Mouse (Mus musculus) forebrain, embryonic 14.5 days (tissue): ENCODE measurements around the gene Gimap9. TPM values are rescaled to one million over a fixed set of nuclear protein-coding genes. Genes with fewer than 3 reads are reported as not detected.

Source experiments
- ATAC-seq: fragments of 200-750 bp; cut with Nextera tagmentation; 2 replicates; pipeline ENCODE4 v1.8.0; 2017; ENCODE audit warnings: mild to moderate bottlenecking, moderate library complexity
- DNase-seq: peaks from one replicate; pipeline ENCODE4 v3.0.0-alpha.2; 2015; ENCODE audit warnings: low spot score
- H3K27ac ChIP-seq: fragments of 300-500 bp; sonication (generic); 2 replicates; pipeline ENCODE4 v1.5.1; 2014; ENCODE audit warnings: low read depth, mild to moderate bottlenecking, control low read depth, low read length, moderate library complexity
- H3K27me3 ChIP-seq: fragments of 300-500 bp; sonication (generic); replicated peaks from 2 replicates; pipeline ENCODE4 v1.6.1; 2014; ENCODE audit warnings: low read length, control low read depth, mixed read lengths; ENCODE audit not compliant: control insufficient read depth, insufficient read depth
- H3K36me3 ChIP-seq: fragments of 300-500 bp; sonication (generic); 2 replicates; pipeline ENCODE4 v1.6.1; 2014; ENCODE audit warnings: low read length, control low read depth; ENCODE audit not compliant: control insufficient read depth, insufficient read depth
- H3K4me1 ChIP-seq: fragments of 300-500 bp; sonication (generic); 2 replicates; pipeline ENCODE4 v1.6.1; 2014; ENCODE audit warnings: antibody characterized with exemption, low read length, control low read depth; ENCODE audit not compliant: control insufficient read depth, insufficient read depth
- H3K4me2 ChIP-seq: fragments of 300-500 bp; sonication (generic); 2 replicates; pipeline ENCODE4 v1.6.1; 2014; ENCODE audit warnings: mild to moderate bottlenecking, control low read depth, low read length
- H3K4me3 ChIP-seq: fragments of 300-500 bp; sonication (generic); 2 replicates; pipeline ENCODE4 v1.5.1; 2014; ENCODE audit warnings: low read depth, low read length, control low read depth
- H3K9ac ChIP-seq: fragments of 300-500 bp; sonication (generic); 2 replicates; pipeline ENCODE4 v1.6.1; 2014; ENCODE audit warnings: mild to moderate bottlenecking, low read length, control low read depth, moderate library complexity
- H3K9me3 ChIP-seq: fragments of 300-500 bp; sonication (generic); replicated peaks from 2 replicates; pipeline ENCODE4 v1.6.1; 2016; ENCODE audit warnings: low read length, control low read depth, mixed read lengths; ENCODE audit not compliant: control insufficient read depth
- WGBS: fragments of 180-500 bp; shearing (Covaris S2); extraction: QIAGEN DNeasy Blood & Tissue Kit; methylation state at CpG from one replicate; pipeline ENCODE4 v1.1.7; 2014; 5-methylcytosine and 5-hydroxymethylcytosine counted together
- polyA plus RNA-seq: library from polyadenylated mRNA; unstranded; fragments of >200 nt; fragmentation: Nextera tagmentation; extraction: Ambion mirVana; gene quantifications from 2 replicates; pipeline ENCODE4 v1.2.1, GENCODE M21; 2014

The Gimap9 gene
- polyA plus RNA-seq, 1 experiment from 2014 or later, result 1.5 TPM

GRCm38 (mm10) chr6:48647611-48648010 is 28.3 kb upstream of the Gimap9 start:
- 95% methylated on average over 2 of the region's 2 CpGs for WGBS
- no peaks in the 10 kb centered on the region for H3K9me3 ChIP-seq

DNA sequence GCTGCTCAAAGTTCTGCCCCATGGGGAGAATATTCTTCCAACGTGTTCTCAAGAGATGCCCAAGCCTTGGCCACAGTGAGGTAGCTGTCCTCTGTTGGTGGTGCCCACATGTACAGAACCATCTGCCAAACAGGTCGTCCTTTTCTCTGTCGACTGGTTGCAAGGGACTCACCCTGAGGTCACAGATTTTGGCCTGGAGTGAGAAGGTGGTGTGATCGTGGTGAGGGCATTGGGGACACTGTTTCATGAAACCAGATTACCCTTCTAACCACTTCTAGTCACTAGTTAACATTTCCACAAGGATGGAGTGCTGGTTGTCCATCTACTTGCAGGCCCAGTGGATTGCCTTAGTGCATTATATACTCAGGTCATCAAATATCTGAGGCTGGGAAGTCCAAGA is 27.1 kb upstream of the Gimap9 start:
- no peaks in the 10 kb centered on the region for H3K9me3 ChIP-seq
- H3K27ac ChIP-seq, result no peak overlapping the region

More at GRCm38 (mm10) chr6:48647611-48648010, 28.3 kb upstream of the Gimap9 start:
- no peaks in the 10 kb centered on the region for H3K4me1 ChIP-seq
- no peak overlapping the region for H3K9ac ChIP-seq
- DNase-seq (no peak), ATAC-seq (no peak)
- H3K27me3 ChIP-seq, result no peaks in the 10 kb centered on the region
- no peak overlapping the region for H3K27ac ChIP-seq
- H3K36me3 ChIP-seq, result no peaks in the 10 kb centered on the region
- H3K4me2 ChIP-seq, result no peak overlapping the region
- no peak overlapping the region for H3K4me3 ChIP-seq

DNA sequence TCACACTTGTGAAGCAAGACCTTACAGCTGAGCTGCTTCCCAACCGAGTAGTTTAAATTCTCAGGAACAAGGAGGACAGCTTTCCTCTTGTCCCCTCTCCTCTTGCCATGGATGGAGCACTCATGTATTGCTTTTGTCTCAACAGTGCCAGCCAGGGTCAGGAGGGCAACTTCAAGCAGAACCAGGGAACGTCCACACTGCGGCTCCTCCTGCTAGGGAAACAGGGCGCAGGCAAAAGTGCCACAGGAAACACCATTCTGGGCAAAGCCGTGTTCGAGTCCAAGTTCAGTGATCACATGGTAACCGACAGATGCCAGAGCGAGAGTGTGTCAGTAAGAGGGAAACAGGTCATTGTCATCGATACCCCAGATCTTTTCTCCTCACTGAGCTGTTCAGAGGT is 25.9 kb upstream of the Gimap9 start:
- Histone ChIP-seq H3K4me1 (no peaks in the 10 kb centered on the region), H3K9ac (no peak overlapping the region), H3K9me3 (no peaks in the 10 kb centered on the region), H3K4me3 (no peak overlapping the region), H3K27me3 (no peaks in the 10 kb centered on the region), H3K36me3 (no peaks in the 10 kb centered on the region), H3K4me2 (no peak overlapping the region), H3K27ac (no peak overlapping the region)
- ATAC-seq, result no peak
- DNase-seq, result no peak
- WGBS, result 89% methylated on average over 9 of the region's 9 CpGs

More for the DNA sequence above, 27.1 kb upstream of the Gimap9 start:
- no peak overlapping the region for H3K9ac ChIP-seq
- no peaks in the 10 kb centered on the region for H3K4me1 ChIP-seq
- no peaks in the 10 kb centered on the region for H3K27me3 ChIP-seq
- 86% methylated on average over 4 of the region's 4 CpGs for WGBS
- ATAC-seq (no peak), DNase-seq (no peak)
- H3K36me3 ChIP-seq, result no peaks in the 10 kb centered on the region
- no peak overlapping the region for H3K4me3 ChIP-seq
- no peak overlapping the region for H3K4me2 ChIP-seq

DNA sequence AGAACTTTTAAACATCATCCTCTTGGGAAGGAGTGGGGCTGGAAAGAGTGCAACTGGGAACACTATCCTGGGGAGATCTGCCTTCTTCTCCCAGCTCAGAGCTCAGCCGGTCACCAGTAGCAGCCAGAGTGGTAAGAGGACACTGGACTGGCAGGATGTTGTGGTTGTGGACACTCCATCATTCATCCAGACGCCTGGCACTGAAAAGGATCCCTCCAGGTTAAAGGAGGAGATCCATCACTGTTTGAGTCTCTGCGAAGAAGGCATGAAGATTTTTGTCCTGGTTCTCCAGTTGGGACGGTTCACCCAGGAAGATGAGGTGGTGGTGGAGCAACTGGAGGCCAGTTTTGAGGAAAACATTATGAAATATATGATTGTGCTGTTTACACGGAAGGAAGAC is 17.2 kb upstream of the Gimap9 start:
- DNase-seq, result no peak
- H3K27ac ChIP-seq, result no peak overlapping the region
- no peaks in the 10 kb centered on the region for H3K9me3 ChIP-seq
- no peak overlapping the region for H3K4me3 ChIP-seq
- no peaks in the 10 kb centered on the region for H3K27me3 ChIP-seq
- no peak for ATAC-seq
- no peak overlapping the region for H3K9ac ChIP-seq
- no peaks in the 10 kb centered on the region for H3K4me1 ChIP-seq
- WGBS, result 83% methylated on average over 5 of the region's 5 CpGs
- no peaks in the 10 kb centered on the region for H3K36me3 ChIP-seq
- H3K4me2 ChIP-seq, result no peak overlapping the region

- H3K9me3 ChIP-seq, result no peaks in the 10 kb centered on the region
- no peak overlapping the region for H3K27ac ChIP-seq
- no peaks in the 10 kb centered on the region for H3K27me3 ChIP-seq
- no peak overlapping the region for H3K4me3 ChIP-seq
- 81% methylated on average over 4 of the region's 4 CpGs for WGBS
- H3K4me1 ChIP-seq, result no peaks in the 10 kb centered on the region
- no peak overlapping the region for H3K4me2 ChIP-seq
- no peaks in the 10 kb centered on the region for H3K36me3 ChIP-seq
- H3K9ac ChIP-seq, result no peak overlapping the region
- DNase-seq, result no peak
- ATAC-seq, result no peak
Measured at GRCm38 (mm10) chr6:48664750-48665149, 11.2 kb upstream of the Gimap9 start.

GRCm38 (mm10) chr6:48665471-48665870 is 10.5 kb upstream of the Gimap9 start:
- no peak overlapping the region for H3K27ac ChIP-seq
- H3K9me3 ChIP-seq, result no peaks in the 10 kb centered on the region
- DNase-seq (no peak), ATAC-seq (no peak)
- no peaks in the 10 kb centered on the region for H3K27me3 ChIP-seq
- 92% methylated on average over 9 of the region's 9 CpGs for WGBS
- H3K4me3 ChIP-seq, result no peak overlapping the region
- H3K36me3 ChIP-seq, result no peaks in the 10 kb centered on the region
- H3K9ac ChIP-seq, result no peak overlapping the region
- H3K4me2 ChIP-seq, result no peak overlapping the region
- no peaks in the 10 kb centered on the region for H3K4me1 ChIP-seq

- H3K4me1 ChIP-seq, result no peaks in the 10 kb centered on the region
- H3K4me3 ChIP-seq, result no peak overlapping the region
- no peak overlapping the region for H3K4me2 ChIP-seq
- no peak overlapping the region for H3K9ac ChIP-seq
- H3K27me3 ChIP-seq, result no peaks in the 10 kb centered on the region
- WGBS, result 74% methylated on average over 7 of the region's 7 CpGs
- no peaks in the 10 kb centered on the region for H3K9me3 ChIP-seq
- ATAC-seq, result no peak
- H3K27ac ChIP-seq, result no peak overlapping the region
- H3K36me3 ChIP-seq, result no peaks in the 10 kb centered on the region
- DNase-seq, result no peak
Measured at GRCm38 (mm10) chr6:48666159-48666586, 9.8 kb upstream of the Gimap9 start.

DNA sequence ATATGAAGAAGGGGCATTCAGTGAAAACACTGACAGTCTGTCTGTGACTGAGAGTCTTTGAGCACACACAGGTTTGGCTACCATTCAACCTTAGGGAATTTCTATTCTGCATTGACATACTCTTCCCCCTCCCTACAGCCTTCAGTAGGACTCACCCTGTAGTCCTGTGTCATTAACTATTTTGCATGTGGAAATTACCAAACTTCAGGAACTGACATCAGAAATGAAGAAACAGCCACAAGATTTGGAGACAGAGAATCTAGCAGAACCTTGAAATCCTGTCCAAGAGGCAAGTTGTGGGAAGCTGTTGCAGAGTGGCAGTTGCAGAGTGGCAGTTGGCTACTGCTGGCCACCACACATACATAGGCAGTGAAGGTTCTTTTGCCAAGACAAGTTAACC is 7.9 kb upstream of the Gimap9 start:
- Histone ChIP-seq H3K4me3 (no peak overlapping the region), H3K9ac (no peak overlapping the region)

GRCm38 (mm10) chr6:48669446-48669969 is 6.4 kb upstream of the Gimap9 start:
- ATAC-seq, result no peak
- no peak overlapping the region for H3K9ac ChIP-seq
- DNase-seq, result no peak
- no peaks in the 10 kb centered on the region for H3K27me3 ChIP-seq
- WGBS, result 53% methylated on average over 2 of the region's 2 CpGs
- no peaks in the 10 kb centered on the region for H3K9me3 ChIP-seq
- no peak overlapping the region for H3K4me3 ChIP-seq
- no peaks in the 10 kb centered on the region for H3K4me1 ChIP-seq
- no peaks in the 10 kb centered on the region for H3K36me3 ChIP-seq
- no peak overlapping the region for H3K27ac ChIP-seq
- no peak overlapping the region for H3K4me2 ChIP-seq

More for the DNA sequence above, 7.9 kb upstream of the Gimap9 start:
- Histone ChIP-seq H3K9me3 (no peaks in the 10 kb centered on the region), H3K27ac (no peak overlapping the region), H3K4me1 (no peaks in the 10 kb centered on the region), H3K27me3 (no peaks in the 10 kb centered on the region), H3K4me2 (no peak overlapping the region), H3K36me3 (no peaks in the 10 kb centered on the region)
- ATAC-seq (no peak), DNase-seq (no peak)
